Mouse (Mus musculus) liver, adult 2 months (tissue): ENCODE measurements around the gene Hdac11.

Experiments used
- CTCF ChIP-seq: fragments of 200-500 bp; IDR thresholded peaks from 2 replicates; pipeline ENCODE4 v1.5.1; 2011; ENCODE audit warnings: low read depth, low read length, control low read depth
- POLR2A ChIP-seq: fragments of 200-500 bp; IDR thresholded peaks from 2 replicates; pipeline ENCODE4 v1.6.1; 2011; ENCODE audit warnings: low read length, control low read depth; ENCODE audit not compliant: insufficient read depth; ENCODE audit errors: extremely low read depth

GRCm38 (mm10) chr6:91173221-91173880, 16.9 kb downstream of the Hdac11 start:
- TF ChIP-seq CTCF (peak; percentile 58), POLR2A (no peak)
